Mouse (Mus musculus) gastrocnemius, postnatal 25 days (tissue): Measurements from ENCODE around the gene Mybbp1a. TPM values are rescaled to one million over a fixed set of nuclear protein-coding genes. Genes with fewer than 3 reads are reported as not detected.
"Not testable (repeated sequence)": the region's sequence is repeated elsewhere in the genome, so short reads cannot be mapped to it uniquely, and the experiment has no call there.

ENCODE experiments used
- DNase-seq: peaks from one replicate; pipeline ENCODE4 v3.0.0; 2022
- total RNA-seq, 2 experiments: library from RNA; stranded (reverse); gene quantifications; 1 replicate in 1 of 2; 2 replicates in 1 of 2; pipeline ENCODE4 v1.2.3; 2021

The Mybbp1a gene
- total RNA-seq, 2 experiments from 2014 or later, result 52.1 to 56.5 TPM

- DNase-seq, result peak; percentile 66
Observed at GRCm38 (mm10) chr11:72413016-72413415, 28.1 kb upstream of the Mybbp1a start.

GRCm38 (mm10) chr11:72413601-72414190, 27.5 kb upstream of the Mybbp1a start:
- no peak for DNase-seq

DNA sequence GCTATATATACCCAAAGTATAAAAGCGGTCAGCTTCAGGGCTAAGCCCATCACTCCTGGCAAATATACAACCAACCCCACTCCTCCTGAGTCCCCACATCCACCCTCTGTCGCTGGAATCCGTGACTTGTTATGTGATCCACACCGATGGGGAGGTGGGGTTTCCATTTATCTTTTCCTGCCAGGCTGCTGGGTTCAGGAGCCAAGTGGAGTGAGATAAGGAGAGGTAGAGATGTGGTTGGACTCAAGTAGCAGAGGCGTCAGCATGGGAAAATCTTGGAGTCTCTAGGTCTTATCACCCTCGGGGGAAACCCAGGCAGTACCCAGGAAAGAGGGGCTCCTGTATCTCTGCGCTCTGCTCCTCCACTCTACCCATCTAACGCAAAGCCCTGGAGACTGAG, 26.0 kb upstream of the Mybbp1a start:
- no peak for DNase-seq

- DNase-seq, result no peak
Observed at GRCm38 (mm10) chr11:72416666-72417065, 24.5 kb upstream of the Mybbp1a start.

DNA sequence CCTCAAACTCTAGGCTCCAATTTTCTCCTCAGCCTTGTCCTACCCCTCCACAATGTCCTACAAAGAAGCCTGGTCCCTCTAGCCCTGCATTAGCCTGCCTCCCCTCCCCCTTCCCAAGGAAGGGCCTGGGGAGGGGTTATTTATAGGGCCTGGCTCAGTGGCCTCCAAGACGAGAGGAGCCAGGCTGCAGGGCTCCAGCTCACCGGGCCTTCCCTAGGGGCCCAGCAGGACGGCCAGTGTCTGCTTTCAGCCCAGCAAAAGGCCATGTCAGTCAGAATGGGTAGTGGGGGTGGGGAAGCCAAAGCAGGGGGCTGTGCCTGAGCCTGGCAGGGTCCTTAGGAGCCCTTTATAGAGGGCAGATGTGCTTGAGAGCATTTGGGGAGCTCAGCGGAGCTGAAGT, 23.8 kb upstream of the Mybbp1a start:
- DNase-seq, result peak; percentile 85

DNA sequence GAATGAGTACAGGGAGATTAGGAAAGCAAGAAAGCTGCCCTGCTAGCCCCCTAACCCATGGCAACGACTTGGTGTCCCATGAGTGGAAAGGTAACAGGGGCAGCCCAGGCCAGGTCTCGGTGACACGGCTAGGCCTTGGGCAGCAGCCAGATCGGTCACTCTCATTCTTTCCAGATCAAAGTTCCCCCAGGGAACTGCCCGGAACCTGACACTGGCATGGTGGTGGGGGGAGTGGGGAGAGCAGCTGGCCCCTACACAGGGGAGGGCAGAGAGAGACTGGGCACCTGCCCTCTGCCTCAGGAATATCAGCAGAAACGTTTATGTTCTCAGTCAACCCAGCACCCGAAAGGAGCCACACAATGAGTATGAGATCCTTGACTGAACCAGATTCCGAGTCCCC, 22.9 kb upstream of the Mybbp1a start:
- DNase-seq, result peak; percentile 83

DNA sequence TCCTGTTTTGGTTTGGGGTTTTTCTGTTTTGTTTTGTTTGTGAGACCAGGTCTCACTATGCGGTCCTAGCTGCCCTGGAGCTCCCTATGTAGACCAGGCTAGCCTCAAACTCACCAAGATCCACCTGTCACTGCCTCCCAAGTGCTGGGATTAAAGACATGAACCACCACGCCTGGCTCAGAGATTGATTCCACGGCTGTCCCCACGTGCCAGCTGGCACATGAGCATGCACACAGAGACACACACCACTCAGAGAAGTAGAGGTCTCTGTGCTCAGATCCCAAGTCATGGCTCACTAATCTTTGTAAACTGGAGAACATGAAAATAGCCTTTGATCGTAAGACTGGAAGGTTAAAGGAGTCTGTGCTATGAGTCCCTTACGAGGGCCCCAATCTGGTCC, 22.1 kb upstream of the Mybbp1a start:
- DNase-seq, result no peak

- no peak for DNase-seq
Observed at GRCm38 (mm10) chr11:72420460-72421122, 20.6 kb upstream of the Mybbp1a start.

DNA sequence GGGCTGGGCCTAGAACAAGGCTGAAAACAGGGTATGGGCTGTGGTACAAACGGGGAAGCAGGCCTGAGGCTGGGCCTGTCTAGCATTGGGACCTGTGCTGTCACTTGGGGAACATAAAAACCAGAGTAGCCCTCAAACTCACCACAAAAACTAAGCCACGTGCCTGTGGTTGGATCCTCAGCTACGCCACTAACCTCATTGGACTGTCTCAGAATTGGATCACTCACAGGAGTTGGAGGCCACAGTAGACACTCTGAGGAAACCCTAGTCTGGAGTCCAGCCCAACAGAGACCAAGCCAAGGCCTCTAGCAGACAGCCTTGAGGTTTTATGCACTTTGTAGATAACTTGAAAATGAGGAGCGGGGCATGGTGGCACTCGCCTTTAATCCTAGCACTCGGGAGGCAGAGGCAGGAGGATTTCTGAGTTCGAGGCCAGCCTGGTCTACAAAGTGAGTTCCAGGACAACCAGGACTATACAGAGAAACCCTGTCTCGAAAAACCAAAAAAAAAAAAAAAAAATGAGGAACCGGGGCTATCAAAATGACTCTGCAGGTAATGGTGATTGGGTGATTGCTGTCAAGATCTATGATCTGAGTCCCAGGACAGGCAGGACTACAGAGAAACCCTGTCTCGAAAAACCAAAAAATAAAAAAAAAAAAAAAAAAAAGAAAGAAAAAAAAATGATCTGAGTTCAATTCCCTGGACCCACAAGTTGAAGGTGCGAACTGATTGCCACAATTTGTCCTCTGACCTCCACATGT, 19.5 kb upstream of the Mybbp1a start:
- DNase-seq, result no peak

- DNase-seq, result no peak
Observed at GRCm38 (mm10) chr11:72423686-72424085, 17.5 kb upstream of the Mybbp1a start.

DNA sequence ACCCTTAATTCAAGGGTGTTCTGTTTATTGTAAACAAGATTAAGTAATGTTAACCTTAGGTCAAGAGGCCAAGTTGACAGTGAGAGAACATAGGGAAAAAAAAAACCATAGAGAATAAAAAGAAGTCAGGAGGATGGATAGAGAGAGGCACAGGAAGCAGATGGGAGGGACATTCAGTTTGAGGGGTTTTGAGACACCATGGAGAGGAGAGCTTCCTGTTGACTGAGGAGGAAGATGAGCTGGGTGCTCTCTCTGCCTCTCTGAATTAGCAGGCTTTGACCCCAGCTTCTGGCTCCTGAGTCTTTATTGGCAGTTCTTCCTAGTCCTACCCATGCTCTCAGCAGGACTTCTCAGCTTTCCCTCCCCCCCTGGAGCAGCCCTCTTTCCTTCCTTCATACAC, 16.0 kb upstream of the Mybbp1a start:
- DNase-seq, result no peak

- DNase-seq, result no peak
Observed at GRCm38 (mm10) chr11:72426884-72427283, 14.3 kb upstream of the Mybbp1a start.

DNA sequence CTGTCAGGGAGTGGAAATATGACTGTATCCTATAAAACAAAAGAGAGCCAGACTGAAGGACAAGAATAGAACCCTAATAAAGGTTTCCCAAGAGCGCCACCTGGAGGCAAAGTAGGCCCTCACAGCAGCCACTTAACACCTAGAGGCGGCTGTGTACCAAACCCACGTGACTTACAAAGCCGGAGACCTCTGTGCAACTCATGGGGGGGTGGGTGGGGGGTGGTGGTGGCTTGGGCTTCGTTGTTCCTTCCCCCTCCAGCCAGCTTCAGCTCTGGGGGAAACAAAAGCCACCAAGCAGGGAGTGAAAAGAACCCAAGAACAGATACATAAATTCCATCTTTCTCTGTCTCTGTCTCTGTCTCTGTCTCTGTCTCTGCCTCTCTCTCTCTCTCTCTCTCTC, 12.5 kb upstream of the Mybbp1a start:
- DNase-seq, result peak; percentile 63

- DNase-seq, result peak; percentile 57
Observed at GRCm38 (mm10) chr11:72429288-72429690, 11.9 kb upstream of the Mybbp1a start.

DNA sequence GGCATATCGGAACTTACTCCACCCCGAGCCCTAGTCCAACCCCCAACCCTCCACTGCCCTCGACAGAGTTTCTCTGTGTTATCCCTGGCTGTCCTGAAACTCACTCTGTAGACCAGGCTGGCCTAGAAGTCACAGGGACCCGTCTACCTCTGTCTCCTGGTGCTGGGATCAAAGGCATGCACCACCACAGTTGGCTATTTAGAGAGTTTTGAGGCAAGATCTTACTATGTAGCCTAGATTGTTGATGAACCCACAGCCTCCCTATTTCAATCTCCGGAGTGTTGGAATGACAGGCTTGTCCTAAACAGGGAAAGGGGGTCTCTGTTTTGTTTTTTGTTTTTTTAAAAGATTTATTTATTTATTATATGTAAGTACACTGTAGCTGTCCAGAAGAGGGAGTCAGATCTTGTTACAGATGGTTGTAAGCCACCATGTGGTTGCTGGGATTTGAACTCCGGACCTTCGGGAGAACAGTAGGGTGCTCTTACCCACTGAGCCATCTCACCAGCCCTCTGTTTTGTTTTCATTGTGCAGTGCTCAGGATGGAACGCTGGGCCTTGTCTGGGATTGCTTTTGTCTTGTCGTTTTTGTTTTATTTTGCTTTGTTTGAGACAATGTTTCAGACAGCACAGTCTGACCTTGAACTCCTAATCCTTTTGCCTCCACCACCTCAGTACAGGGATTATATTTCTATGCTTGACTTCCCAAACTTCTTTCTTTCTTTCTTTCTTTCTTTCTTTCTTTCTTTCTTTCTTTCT, 10.7 kb upstream of the Mybbp1a start:
- DNase-seq, result not testable (repeated sequence)

GRCm38 (mm10) chr11:72434963-72435693, 6.0 kb upstream of the Mybbp1a start, which contains the start of gene Ggt6:
TSS of gene Ggt6 (plus strand) at chr11:72435526.
- peak; percentile 35 for DNase-seq

GRCm38 (mm10) chr11:72435694-72436045, 5.5 kb upstream of the Mybbp1a start:
- DNase-seq, result peak; percentile 47

DNA sequence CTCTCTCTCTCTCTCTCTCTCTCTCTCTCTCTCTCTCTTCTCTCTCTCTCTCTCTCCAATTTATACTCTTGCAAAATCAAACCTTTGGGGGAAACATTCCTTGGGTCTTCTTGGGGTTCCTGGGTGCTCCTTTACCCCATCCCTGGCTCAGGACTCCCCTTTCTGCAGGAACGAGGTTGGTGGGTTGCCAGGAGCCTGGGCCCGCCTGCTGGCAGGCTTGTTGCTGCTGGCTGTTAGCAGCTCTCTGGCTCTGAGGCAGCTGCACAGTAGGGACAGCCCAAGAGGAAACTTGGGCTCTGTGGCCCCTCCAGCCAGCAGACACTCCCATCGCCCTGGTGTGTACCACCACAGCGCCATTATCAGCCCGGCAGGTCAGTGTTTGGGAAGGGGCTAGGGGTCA, 4.9 kb upstream of the Mybbp1a start:
- peak; percentile 41 for DNase-seq

- DNase-seq, result peak; percentile 38
Observed at GRCm38 (mm10) chr11:72436756-72437650, 4.2 kb upstream of the Mybbp1a start.

DNA sequence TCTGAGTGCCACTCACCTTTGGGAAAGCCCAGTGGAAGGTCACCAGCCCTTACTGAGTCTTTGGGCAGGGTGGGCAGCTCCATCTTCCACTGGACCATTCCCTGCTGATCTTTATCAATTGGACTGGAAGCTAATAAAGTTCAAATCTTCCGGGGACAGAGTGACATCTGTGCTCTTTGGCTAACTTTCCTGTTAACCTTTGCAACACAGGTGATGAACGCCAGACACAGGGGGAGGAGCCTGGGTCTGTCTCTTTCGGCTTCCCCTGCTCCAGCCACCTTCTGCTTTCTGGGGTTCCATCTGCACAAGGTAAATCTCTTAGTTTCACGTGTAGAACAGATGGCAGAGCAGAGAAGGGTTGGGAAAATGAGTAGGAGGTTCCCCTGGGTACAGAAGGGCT, 2.7 kb upstream of the Mybbp1a start:
- DNase-seq, result no peak

DNA sequence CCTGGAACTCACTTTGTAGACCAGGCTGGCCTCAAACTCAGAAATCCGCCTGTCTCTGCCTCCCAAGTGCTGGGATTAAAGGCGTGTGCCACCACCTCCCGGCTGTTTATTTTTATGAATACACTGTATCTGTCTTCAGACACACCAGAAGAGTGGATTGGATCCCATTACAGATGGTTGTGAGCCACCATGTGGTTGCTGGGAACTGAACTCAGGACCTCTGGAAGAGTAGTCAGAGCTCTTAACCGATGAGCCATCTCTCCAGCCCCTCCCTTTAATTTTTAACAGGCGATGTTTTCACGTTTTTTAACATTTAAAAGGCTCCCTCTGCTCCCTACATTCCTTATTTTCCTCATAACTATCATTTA, 574 bp upstream of the Mybbp1a start:
- not testable (repeated sequence) for DNase-seq
